Mouse (Mus musculus) heart, adult 8-10 months (tissue): ENCODE measurements around the gene Aph1a. TPM values are rescaled to one million over a fixed set of nuclear protein-coding genes. Genes with fewer than 3 reads are reported as not detected.

Source experiments
- total RNA-seq, 4 experiments: library from RNA; stranded (reverse); gene quantifications; 2 replicates each; pipeline ENCODE4 v1.2.4; 2022

The Aph1a gene
- total RNA-seq, 4 experiments from 2014 or later: 102 to 115 (median 107) TPM

Other genes starting within 250 kb of the Aph1a start
- 100 to 1,000 TPM; 123 to 159 (median 134) TPM for gene Mcl1, start 235.2 kb upstream of the Aph1a start, total RNA-seq
- gene Adamtsl4, start 206.1 kb upstream of the Aph1a start, total RNA-seq: 10 to 100 TPM; 35.5 to 60.3 (median 45.4) TPM
- gene Ecm1, start 154.4 kb upstream of the Aph1a start, total RNA-seq: 10 to 100 TPM; 36.6 to 76.5 (median 42.3) TPM
- 10 to 100 TPM; 48.1 to 51.8 (median 49.0) TPM for gene Tars2, start 133.8 kb upstream of the Aph1a start, total RNA-seq
- gene Rprd2, start 75.1 kb upstream of the Aph1a start, total RNA-seq: 10 to 100 TPM; 39.1 to 47.6 (median 41.0) TPM
- 10 to 100 TPM; 13.9 to 22.5 (median 21.3) TPM for gene Prpf3, start 38.1 kb upstream of the Aph1a start, total RNA-seq
- 100 to 1,000 TPM; 312 to 354 (median 350) TPM for gene Mrps21, start 22.4 kb upstream of the Aph1a start, total RNA-seq
- gene Ciart, start 11.7 kb upstream of the Aph1a start, total RNA-seq: 10 to 100 TPM; 12.0 to 58.8 (median 26.9) TPM
- gene BC028528, start 2.0 kb upstream of the Aph1a start, total RNA-seq: 10 to 100 TPM in 2 of 4 experiments, 1 to 10 TPM in 2; 6.3 to 12.0 (median 8.4) TPM
- 100 to 1,000 TPM; 170 to 196 (median 181) TPM for gene Car14, start 10.7 kb downstream of the Aph1a start, total RNA-seq
- 10 to 100 TPM; 76.7 to 95.7 (median 82.9) TPM for gene Anp32e, start 35.3 kb downstream of the Aph1a start, total RNA-seq
- 10 to 100 TPM; 55.7 to 68.3 (median 61.1) TPM for gene Plekho1, start 102.0 kb downstream of the Aph1a start, total RNA-seq
- gene Vps45, start 164.5 kb downstream of the Aph1a start, total RNA-seq: 10 to 100 TPM; 27.2 to 33.8 (median 30.0) TPM
- gene Otud7b, start 210.6 kb downstream of the Aph1a start, total RNA-seq: 10 to 100 TPM; 55.4 to 63.1 (median 59.8) TPM